Mouse (Mus musculus) CD4-positive naive resting alpha-beta T cell, adult 76 days (primary cell): ENCODE data around the gene Acp2. TPM values are rescaled to one million over a fixed set of nuclear protein-coding genes. Genes with fewer than 3 reads are reported as not detected.

Experiments used
- total RNA-seq: library from RNA; stranded (reverse); gene quantifications from one replicate; pipeline ENCODE4 v1.2.4, GENCODE M21; 2023

The Acp2 gene
- 10.6 TPM for total RNA-seq

GRCm38 (mm10) chr2:91202222-91202971 is at the start of gene Acp2, which contains the start of gene Nr1h3:
Gene Acp2, plus strand, starts transcription at chr2:91202885.
Gene Nr1h3, minus strand, starts transcription at chr2:91202834.

DNA sequence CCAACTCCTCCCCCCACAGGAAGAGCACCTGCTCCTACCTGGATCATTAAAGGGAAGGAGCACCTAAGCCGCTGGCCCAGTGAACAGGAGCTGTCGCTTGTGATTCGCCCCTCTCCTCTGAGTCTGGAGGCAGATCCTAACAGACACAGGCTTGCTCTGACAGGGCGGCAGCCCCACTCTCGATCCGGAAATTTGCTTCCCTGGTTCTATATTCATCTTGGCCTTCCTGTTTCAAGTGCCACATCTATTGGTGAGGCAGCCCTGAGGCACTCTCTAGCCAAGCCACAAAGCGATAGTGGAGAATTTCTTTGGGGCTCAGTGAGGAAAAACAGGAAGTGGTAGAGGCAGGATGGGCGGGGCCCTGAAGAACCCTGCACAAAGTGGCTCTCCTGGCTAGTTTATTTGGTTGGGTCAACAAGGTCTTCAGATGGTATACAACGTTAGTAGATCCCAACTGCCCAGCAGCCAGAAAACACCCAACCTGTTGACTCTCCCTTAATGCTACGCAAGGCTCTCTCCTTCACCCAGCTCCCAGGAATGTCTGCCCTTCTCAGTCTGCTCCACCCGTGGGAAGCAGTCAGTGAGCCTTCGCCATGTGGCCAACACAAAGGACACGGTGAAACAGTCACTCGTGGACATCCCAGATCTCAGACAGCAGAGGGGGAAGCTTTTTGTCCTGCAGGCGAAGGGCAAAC is 18.8 kb upstream of the Acp2 start, which contains the start of gene Madd:
Gene Madd (minus strand): TSS at position 127 of the 695 bp plus-strand sequence.

GRCm38 (mm10) chr2:91236601-91237510 is 34.2 kb downstream of the Acp2 start, which contains the start of gene Ddb2:
Gene Ddb2, minus strand, starts transcription at chr2:91236982.

GRCm38 (mm10) chr2:91255661-91256150 is 53.0 kb downstream of the Acp2 start, which contains the start of gene Pacsin3:
Gene Pacsin3, plus strand, starts transcription at chr2:91255954.

Other genes starting within 250 kb of the Acp2 start
- gene Rapsn, start 167.3 kb upstream of the Acp2 start, total RNA-seq = not detected
- gene Psmc3, start 148.9 kb upstream of the Acp2 start, total RNA-seq = 115 TPM
- 18.3 TPM for gene Slc39a13, start 132.5 kb upstream of the Acp2 start, total RNA-seq
- gene Spi1, start 120.5 kb upstream of the Acp2 start, total RNA-seq = 13.2 TPM
- not detected for gene Mybpc3, start 84.7 kb upstream of the Acp2 start, total RNA-seq
- gene Madd, start 19.0 kb upstream of the Acp2 start, total RNA-seq = 249 TPM
- gene Nr1h3, start 51 bp upstream of the Acp2 start, total RNA-seq = 3.6 TPM
- gene Ddb2, start 34.1 kb downstream of the Acp2 start, total RNA-seq = 76.0 TPM
- 1.3 TPM for gene Pacsin3, start 53.1 kb downstream of the Acp2 start, total RNA-seq
- gene Arfgap2, start 62.1 kb downstream of the Acp2 start, total RNA-seq = 153 TPM
- 9.1 TPM for gene 1110051M20Rik, start 241.8 kb downstream of the Acp2 start, total RNA-seq